29 mouse cellular contexts compared by ENCODE assay signal in genomic region chr4:153424324-153424723, GRCm38 (mm10). TPM values are rescaled to one million over a fixed set of nuclear protein-coding genes. Genes with fewer than 3 reads are reported as not detected.
DNase-seq lines count a peak whose midpoint lies in the region; TF ChIP-seq lines count a peak whose summit lies in the region.
"Had no signal": no experiment of that assay in that cellular context is flagged by ENCODE, and none has a peak within 500 bp of the region (broad histone marks: within the 10 kb centered on the region; RNA-seq: fewer than 3 reads in every experiment).

No protein-coding gene starts in this region.

- intact Hi-C loops in left cerebral cortex, postnatal 25 days (cut with DNase I), result loop anchor here (5.0 kb wide), 1 partner anchor 38 kb away; no protein-coding TSS in a partner anchor

- TF ChIP-seq CTCF in layer of hippocampus, adult 2 months (conservative IDR thresholded peaks at IDR 0.05), result no peak

- DNase-seq in layer of hippocampus, adult 2 months (ENCODE audit: low spot score in 2 of 2), result no peak
- DNase-seq in layer of hippocampus, postnatal 10 days (ENCODE audit: low spot score in 2 of 2), result no peak
- peak; percentile 81 for DNase-seq in right cerebral cortex, adult 18-20 months
- no peak for DNase-seq in right cerebral cortex, postnatal 14 days
- peak; percentile 45 to 88 for DNase-seq in left cerebral cortex, postnatal 25 days (ENCODE audit: low spot score in 2 of 2)
- no peak for DNase-seq in testis, postnatal 14 days (ENCODE audit: low spot score)
- no peak for DNase-seq in kidney, postnatal 36 days
- DNase-seq: adrenal gland, adult 8-10 months; cerebellum, adult 11-12 months; cerebellum, adult 9-11 months; embryo, embryonic 11 days; gastrocnemius, postnatal 10 days; kidney, adult 8-10 months; kidney, postnatal 10 days; liver, postnatal 0 days; lung, postnatal 36 days; retina, postnatal 1 day; thymus, adult 2 months; thymus, postnatal 36 days had no signal

- H3K4me3 ChIP-seq in layer of hippocampus, adult 2 months, result no peak overlapping the region
- H3K4me3 ChIP-seq: embryonic facial prominence, embryonic 12.5 days; forebrain, embryonic 15.5 days; heart, embryonic 15.5 days; hindbrain, embryonic 12.5 days; liver, embryonic 12.5 days; midbrain, embryonic 15.5 days; neural tube, embryonic 15.5 days; stomach, embryonic 15.5 days had no signal

- H3K27ac ChIP-seq in layer of hippocampus, adult 2 months, result peak overlapping the region; percentile 32; the same call in 1 of the 2 replicates
- H3K27ac ChIP-seq: embryonic facial prominence, embryonic 12.5 days; forebrain, embryonic 15.5 days; heart, embryonic 15.5 days; hindbrain, embryonic 12.5 days; liver, embryonic 12.5 days; midbrain, embryonic 15.5 days; neural tube, embryonic 15.5 days; stomach, embryonic 15.5 days had no signal

RNA-seq across cellular contexts. Expression of gene Ajap1, which starts 58.3 kb away (rescaled TPM):
- total RNA-seq in layer of hippocampus, adult 2 months (2021), result 10 to 100 TPM; 48.3 to 49.0 TPM
- total RNA-seq in layer of hippocampus, postnatal 10 days (2021), result 10 to 100 TPM; 32.6 to 34.1 TPM
- total RNA-seq in left cerebral cortex, postnatal 25 days (2021), result 10 to 100 TPM; 53.5 to 57.1 TPM
- total RNA-seq: granulocyte monocyte progenitor cell, adult 5-6 weeks; megakaryocyte-erythroid progenitor cell, adult 5-6 weeks had no signal

Comparison
In these comparisons a context has a peak if more than half of its experiments do, and no peak if none do; other contexts are left out.
1. DNase-seq: peak in right cerebral cortex, adult 18-20 months (single experiment) and left cerebral cortex, postnatal 25 days (2 of 2); none in layer of hippocampus, adult 2 months (0 of 2), layer of hippocampus, postnatal 10 days (0 of 2), right cerebral cortex, postnatal 14 days (single experiment), testis, postnatal 14 days (single experiment) and kidney, postnatal 36 days (0 of 2).